Mouse (Mus musculus) erythroblast, embryonic 14.5 days (primary cell): Measurements from ENCODE around the gene Atad5.

Experiments
- GATA1 ChIP-seq: IDR thresholded peaks from 2 replicates; pipeline ENCODE4 v1.6.1; 2012; ENCODE audit warnings: low read length, inconsistent platforms, mixed read lengths
- TAL1 ChIP-seq: IDR thresholded peaks from 3 replicates; pipeline ENCODE4 v1.6.1; 2012; ENCODE audit warnings: low read length, inconsistent platforms, mixed read lengths

DNA sequence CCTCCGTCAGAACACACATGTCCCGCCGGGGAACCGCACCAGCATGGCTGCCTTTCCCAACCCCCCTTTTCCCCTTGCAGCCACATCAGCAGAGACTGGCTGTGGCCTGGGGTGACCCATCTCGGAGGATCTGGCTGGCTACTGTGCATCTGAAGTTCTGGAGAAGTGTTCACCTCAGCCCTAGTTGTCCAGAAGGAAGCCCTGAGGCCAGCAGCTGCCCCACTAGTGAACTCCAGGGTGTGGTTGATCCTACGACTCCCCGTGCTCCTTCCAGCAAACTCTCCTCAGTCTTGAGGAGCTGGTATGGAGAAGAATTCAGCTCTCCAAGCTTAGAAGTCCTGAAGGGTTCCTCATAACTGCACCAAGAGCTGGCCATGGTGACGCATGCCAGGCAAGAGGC, 89.1 kb downstream of the Atad5 start:
- no peak for TF ChIP-seq TAL1
- TF ChIP-seq GATA1 = no peak
